Mouse (Mus musculus): Measurements from ENCODE around the gene Ndufs1. TPM values are rescaled to one million over a fixed set of nuclear protein-coding genes. Genes with fewer than 3 reads are reported as not detected.
"Not testable (repeated sequence)": the region's sequence is repeated elsewhere in the genome, so short reads cannot be mapped to it uniquely, and the experiment has no call there.

Ndufs1 gene
- total RNA-seq, 1 experiment from 2014 or later = 129 TPM

DNA sequence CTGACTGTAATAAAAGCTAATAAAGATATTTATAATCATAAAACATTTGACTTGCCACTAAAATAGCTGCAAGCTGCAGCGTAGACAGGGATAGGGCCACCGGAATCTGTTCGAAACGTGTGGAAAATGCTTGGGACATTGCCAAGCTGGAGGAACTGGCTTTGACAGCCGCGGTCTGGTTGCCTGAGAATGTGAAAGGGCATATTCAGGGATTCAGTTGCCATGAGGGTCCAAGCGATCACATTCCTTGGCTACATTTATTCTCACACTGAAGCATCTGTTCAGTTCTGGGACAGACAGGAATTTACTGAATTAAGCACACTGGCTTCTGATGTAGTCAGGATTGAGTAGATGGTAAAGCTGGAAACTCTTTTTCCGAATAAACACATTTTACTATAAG, 14.2 kb upstream of the Ndufs1 start:
- no peak for ATAC-seq (replicated peaks; ENCODE audit: insufficient number of reproducible peaks, low FRiP score, low TSS enrichment, poor library complexity, severe bottlenecking)

- no peak for ATAC-seq (replicated peaks; ENCODE audit: insufficient number of reproducible peaks, low FRiP score, low TSS enrichment, poor library complexity, severe bottlenecking)
These were observed 11.9 kb upstream of the Ndufs1 start for GRCm38 (mm10) chr1:63188536-63188935.

DNA sequence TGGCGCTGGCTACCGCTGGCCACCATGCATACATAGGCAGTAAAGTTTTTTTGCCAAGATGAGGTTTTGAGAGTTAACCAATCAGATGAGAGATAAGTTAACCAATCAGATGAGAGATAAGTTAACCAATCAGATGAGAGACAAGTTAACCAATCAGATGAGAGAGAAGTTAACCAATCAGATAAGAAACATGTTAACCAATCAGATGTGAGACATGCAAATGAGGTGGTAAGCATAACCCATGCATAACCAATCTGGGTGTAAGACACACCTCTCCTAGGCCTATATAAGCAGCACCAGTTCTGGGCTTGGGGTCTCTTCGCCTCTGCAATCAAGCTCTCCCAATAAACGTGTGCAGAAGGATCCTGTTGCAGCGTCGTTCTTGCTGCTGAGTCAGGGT, 8.8 kb upstream of the Ndufs1 start:
- ATAC-seq (replicated peaks; ENCODE audit: insufficient number of reproducible peaks, low FRiP score, low TSS enrichment, poor library complexity, severe bottlenecking) = not testable (repeated sequence)

GRCm38 (mm10) chr1:63182636-63183270, 6.1 kb upstream of the Ndufs1 start:
- no peak for ATAC-seq (replicated peaks; ENCODE audit: insufficient number of reproducible peaks, low FRiP score, low TSS enrichment, poor library complexity, severe bottlenecking)

- no peak for ATAC-seq (replicated peaks; ENCODE audit: insufficient number of reproducible peaks, low FRiP score, low TSS enrichment, poor library complexity, severe bottlenecking)
These were observed 5.6 kb upstream of the Ndufs1 start for GRCm38 (mm10) chr1:63182212-63182611.

DNA sequence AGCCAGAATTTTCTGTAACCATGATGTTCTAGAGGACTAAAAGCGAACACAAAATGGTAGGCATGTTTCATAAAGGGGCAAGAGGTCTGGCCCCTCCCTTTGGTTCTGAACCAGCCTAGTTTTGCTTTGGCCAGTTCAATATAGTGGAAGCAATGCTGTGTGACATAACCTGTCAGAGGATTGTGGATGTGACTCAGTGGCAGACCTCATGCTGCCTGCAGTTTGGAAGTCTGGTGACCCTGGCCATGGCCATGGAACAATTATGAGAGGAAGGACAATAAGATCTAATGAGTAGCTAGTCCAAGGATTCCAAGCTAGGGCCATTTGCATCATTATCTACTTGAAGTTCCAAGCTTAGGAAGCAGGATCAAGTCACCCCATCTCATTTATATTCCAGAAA, 4.8 kb upstream of the Ndufs1 start:
- no peak for ATAC-seq (replicated peaks; ENCODE audit: insufficient number of reproducible peaks, low FRiP score, low TSS enrichment, poor library complexity, severe bottlenecking)

DNA sequence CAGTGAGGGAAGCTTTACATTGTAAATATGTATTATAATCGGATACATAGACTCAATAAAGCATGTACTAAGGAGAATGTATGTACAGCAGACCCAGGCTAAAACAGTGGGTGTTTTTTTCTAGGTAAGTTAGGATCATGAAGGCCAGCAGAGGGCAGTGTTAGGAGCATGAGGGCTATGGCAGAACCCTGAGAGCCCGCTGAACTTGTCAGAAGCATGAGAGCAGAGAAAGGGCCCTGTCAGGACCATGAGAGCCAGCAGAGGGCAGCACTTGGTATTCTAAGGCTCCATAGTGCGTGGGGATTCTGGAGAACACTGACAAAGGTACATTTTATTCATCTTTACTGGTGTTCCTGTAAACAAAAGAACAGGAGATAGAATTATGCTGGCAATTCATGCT, 4.4 kb upstream of the Ndufs1 start:
- ATAC-seq (replicated peaks; ENCODE audit: insufficient number of reproducible peaks, low FRiP score, low TSS enrichment, poor library complexity, severe bottlenecking) = peak; percentile 82

DNA sequence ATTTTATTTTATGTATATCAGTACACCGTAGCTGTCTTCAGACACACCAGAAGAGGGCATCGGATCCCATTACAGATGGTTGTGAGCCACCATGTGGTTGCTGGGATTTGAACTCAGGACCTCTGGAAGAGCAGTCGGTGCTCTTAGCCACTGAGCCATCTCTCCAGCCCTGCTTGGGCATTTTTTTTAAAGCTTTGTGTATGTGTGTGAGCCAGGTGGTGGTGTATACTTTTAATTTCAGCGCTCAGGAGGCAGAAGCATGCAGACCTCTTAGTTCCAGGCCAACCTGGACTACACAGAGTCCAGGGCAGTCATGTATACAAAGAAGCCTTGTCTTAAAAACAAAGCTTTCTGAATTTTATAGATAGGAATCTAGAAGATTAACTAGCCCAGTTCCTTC, 3.9 kb upstream of the Ndufs1 start:
- ATAC-seq (replicated peaks; ENCODE audit: insufficient number of reproducible peaks, low FRiP score, low TSS enrichment, poor library complexity, severe bottlenecking) = not testable (repeated sequence)

- no peak for ATAC-seq (replicated peaks; ENCODE audit: insufficient number of reproducible peaks, low FRiP score, low TSS enrichment, poor library complexity, severe bottlenecking)
These were observed 3.5 kb upstream of the Ndufs1 start for GRCm38 (mm10) chr1:63180122-63180521.

GRCm38 (mm10) chr1:63178308-63178707, 1.7 kb upstream of the Ndufs1 start:
- no peak for ATAC-seq (replicated peaks; ENCODE audit: insufficient number of reproducible peaks, low FRiP score, low TSS enrichment, poor library complexity, severe bottlenecking)

DNA sequence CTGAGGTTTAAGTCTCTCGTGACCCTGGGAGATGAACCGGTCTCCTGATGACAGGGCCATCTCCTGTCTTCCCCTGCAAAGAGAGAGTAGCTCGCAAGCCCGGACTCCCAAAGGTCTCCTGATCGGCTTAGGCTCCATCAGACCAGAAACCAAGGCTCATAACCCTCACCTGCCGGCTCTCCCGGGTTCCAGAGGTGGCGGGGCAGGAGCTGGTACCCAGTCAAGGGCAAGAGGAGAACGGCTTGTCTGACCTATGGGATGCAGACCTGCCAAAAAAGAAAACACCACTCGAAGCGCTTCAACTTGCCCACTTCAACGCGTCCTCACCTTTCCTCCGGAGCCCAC, 402 bp downstream of the Ndufs1 start:
- ATAC-seq (replicated peaks; ENCODE audit: insufficient number of reproducible peaks, low FRiP score, low TSS enrichment, poor library complexity, severe bottlenecking) = peak; percentile 0; the same call in 1 of the 2 replicates

- no peak for ATAC-seq (replicated peaks; ENCODE audit: insufficient number of reproducible peaks, low FRiP score, low TSS enrichment, poor library complexity, severe bottlenecking)
These were observed 780 bp downstream of the Ndufs1 start for GRCm38 (mm10) chr1:63175853-63176252.

DNA sequence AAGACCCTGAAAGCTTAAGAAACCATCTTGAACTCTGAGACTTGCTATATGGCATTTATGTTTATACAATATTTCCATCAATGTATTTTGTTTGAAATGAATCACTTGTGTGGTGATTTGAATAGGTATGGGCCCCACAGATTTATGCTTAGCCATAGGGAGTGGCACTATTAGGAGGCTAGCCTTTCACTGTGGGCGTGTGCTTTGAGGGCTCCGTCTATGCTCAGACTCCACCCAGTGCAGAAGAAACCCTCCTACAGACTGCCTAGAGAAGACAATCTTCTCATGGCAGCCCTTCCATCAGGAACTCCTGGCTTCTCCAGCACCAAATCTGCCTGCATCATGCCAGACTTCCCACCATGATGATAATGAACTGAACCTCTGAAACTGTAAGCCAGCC, 8.0 kb downstream of the Ndufs1 start:
- no peak for ATAC-seq (replicated peaks; ENCODE audit: insufficient number of reproducible peaks, low FRiP score, low TSS enrichment, poor library complexity, severe bottlenecking)

- no peak for ATAC-seq (replicated peaks; ENCODE audit: insufficient number of reproducible peaks, low FRiP score, low TSS enrichment, poor library complexity, severe bottlenecking)
These were observed 36.4 kb downstream of the Ndufs1 start for GRCm38 (mm10) chr1:63140231-63140630.

DNA sequence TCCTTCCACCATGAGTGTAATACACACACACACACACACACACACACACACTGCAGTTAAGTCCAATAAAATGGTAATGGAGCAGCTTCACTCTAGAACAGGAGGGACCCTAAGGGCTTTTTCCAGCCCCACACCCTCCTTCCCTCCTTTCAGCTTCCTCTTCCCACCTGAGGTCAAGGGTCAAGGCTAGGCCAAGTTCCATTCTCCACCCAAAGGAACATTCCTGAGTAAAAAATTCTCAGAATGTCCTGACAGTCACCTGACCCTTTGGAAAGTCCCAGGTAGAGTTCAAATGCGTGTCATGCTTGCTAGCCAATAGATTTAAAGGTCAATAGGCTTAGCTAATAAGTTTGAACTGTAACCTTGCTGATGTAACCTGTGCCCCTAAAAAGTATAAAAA, 38.0 kb downstream of the Ndufs1 start:
- not testable (repeated sequence) for ATAC-seq (replicated peaks; ENCODE audit: insufficient number of reproducible peaks, low FRiP score, low TSS enrichment, poor library complexity, severe bottlenecking)

DNA sequence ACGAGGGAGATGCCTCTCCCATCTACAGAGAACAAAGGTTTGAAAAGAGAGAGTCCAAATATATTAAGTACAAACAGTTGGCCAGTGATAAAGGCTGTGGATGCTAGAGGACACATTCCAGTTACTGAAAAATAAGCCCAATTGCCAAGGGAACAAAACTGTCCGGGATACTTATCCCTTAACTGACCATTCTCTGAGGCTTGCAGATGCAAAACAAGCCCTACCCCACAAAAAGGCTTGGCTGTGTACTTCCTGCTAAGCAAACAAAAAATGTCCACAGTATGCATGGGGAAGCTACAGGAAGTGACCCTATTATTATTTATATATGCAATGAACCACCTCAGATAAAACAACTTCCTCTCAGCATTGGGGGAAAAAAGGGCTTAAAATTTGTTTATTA, 38.7 kb downstream of the Ndufs1 start:
- ATAC-seq (replicated peaks; ENCODE audit: insufficient number of reproducible peaks, low FRiP score, low TSS enrichment, poor library complexity, severe bottlenecking) = no peak

DNA sequence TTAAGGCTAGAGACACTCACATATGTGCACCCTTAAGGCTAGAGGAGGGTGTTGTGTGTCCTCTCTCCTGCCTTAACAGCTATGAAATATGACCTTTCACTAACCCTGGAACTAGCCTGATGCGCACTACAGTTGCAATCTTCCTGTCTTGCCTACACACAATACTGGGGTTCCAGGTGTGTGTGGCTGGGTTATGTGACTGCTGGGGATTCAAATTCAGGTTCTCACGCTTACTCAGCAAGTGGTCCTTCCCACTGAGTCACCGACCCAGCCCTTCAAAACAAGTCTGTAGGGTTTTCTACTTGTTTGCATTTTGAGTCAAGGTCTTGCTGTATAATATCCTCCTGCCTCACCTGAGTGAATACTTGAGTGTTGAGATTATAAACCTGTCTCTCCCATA, 42.1 kb downstream of the Ndufs1 start:
- no peak for ATAC-seq (replicated peaks; ENCODE audit: insufficient number of reproducible peaks, low FRiP score, low TSS enrichment, poor library complexity, severe bottlenecking)

DNA sequence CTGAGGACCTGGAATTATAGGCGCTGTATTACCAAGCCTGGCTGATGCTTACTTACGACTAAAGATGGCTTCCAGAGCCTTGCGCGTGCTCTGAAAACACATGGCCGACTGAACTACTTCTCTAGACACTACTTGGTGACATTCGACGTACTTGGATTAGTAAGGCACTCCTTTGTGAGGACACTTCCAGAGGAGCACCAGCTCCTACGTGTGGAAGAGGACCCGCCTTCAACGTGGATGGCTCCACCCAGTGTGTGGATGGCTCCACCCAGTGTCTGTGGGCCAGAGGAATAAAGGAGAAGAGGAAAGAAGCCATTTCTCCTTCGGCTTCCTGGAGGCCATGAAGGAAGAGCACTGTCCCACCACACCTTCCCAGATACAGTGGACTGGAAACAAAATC, 44.9 kb downstream of the Ndufs1 start:
- ATAC-seq (replicated peaks; ENCODE audit: insufficient number of reproducible peaks, low FRiP score, low TSS enrichment, poor library complexity, severe bottlenecking) = no peak

DNA sequence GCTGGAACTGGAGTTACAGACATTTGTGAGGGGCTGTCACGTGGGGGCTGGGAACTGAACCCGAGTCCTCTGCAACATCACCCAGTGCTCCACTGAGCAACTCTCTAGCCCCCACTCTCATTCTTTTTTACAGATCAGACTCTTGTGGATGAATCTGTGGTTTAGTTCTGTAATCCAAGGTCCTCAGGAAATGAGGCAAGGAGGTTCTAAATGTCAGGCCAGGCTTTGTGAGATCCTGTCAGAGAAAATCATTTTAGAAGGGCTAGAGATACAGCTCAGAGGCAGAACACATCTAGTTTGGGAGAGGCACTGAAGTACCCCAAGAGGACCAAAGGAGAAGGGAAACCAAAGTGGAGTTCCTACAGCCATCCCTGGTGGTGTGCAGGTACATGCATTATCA, 45.8 kb downstream of the Ndufs1 start:
- ATAC-seq (replicated peaks; ENCODE audit: insufficient number of reproducible peaks, low FRiP score, low TSS enrichment, poor library complexity, severe bottlenecking) = peak; percentile 47

DNA sequence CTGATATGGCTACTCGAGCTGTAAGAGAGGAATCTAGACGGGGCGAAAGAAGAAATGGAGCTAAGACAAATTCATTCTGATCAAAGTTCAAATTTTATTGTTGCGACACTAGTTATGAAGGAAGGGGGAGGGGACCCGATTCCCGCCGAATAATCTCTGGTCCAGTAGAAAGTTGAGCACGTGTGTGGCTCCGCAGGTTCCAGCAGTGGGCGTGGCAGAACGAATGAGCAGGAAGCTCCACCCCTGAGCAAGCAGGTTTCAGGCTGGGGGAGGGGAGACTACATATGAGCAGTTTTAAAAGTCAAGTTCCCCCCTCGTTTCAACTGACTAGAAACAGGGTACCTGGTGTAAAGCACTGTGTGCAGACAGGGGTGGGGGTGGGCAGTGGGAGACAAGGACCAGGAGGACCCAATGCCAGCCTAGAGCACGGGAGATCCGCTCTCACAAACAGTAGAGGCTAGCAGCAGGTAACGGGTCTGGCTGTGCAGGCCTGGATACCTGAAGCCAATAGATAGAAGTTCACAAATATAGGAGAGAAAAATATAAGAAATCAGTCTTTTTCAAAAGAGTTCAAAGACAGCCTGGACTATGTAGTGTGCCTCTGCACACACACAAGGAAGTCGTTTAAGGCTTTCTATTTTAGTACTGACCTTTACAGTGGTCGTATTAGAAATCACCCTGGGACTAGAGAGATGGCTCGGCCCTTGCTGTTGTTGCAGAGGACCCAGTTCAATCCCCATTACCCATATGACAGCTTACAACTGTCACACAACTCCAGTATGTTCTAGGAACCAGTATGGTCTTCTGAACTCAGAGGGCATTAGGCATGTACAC, 46.6 kb downstream of the Ndufs1 start:
- ATAC-seq (replicated peaks; ENCODE audit: insufficient number of reproducible peaks, low FRiP score, low TSS enrichment, poor library complexity, severe bottlenecking) = peak; percentile 36; the same call in 1 of the 2 replicates

All from monocyte, adult 5-6 weeks (primary cell).